In the genomic region with DNA sequence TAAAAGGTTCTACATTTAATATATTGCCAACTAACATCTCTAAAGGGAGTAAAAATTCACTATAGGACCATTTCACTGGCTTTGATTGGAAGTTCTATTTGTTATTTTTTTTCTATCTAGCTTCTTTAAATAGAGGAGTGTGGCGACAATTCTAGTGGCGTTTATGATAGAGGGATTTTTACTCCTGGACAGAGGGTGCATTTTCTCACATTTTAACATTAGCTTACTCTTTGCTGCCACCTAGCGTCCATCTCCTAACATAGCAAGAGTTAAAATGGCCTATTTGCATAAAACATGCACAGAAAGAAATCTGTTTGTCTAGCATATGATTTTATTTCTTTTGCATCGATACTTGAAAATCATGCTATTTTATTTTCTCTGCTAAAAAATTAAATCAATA, we compare ENCODE assay signal across 10 mouse cellular contexts.
DNase-seq lines count a peak whose midpoint lies in the region; ATAC-seq and TF ChIP-seq lines count a peak whose summit lies in the region.
"Had no signal": no experiment of that assay in that cellular context is flagged by ENCODE, and none has a peak within 500 bp of the region (broad histone marks: within the 10 kb centered on the region; RNA-seq: fewer than 3 reads in every experiment).

No protein-coding gene starts in this region.

- TF ChIP-seq EP300 in CH12.LX (IDR thresholded peaks at IDR 0.05; ENCODE audit: low read length): no peak

- in situ Hi-C loops in CH12.LX (cut with MboI; ENCODE audit: low pct_ligation_motif_present, low pct_unique_long_range_greater_than_20kb, low sequenced_read_pairs): no loop called here

- H3K4me1 ChIP-seq in kidney, postnatal 0 days (replicated peaks; ENCODE audit: insufficient read depth, low read length): no peaks in the 10 kb centered on the region
- no peaks in the 10 kb centered on the region for H3K4me1 ChIP-seq in CH12.LX (ENCODE audit: control insufficient read depth in 1 of 2, insufficient read depth in 2 of 2)
- no peaks in the 10 kb centered on the region; the same call in 1 of the 2 replicates for H3K4me1 ChIP-seq in forebrain, embryonic 12.5 days
- H3K4me1 ChIP-seq: embryonic facial prominence, embryonic 13.5 days; limb, embryonic 15.5 days had no signal

- no peak overlapping the region for H3K27ac ChIP-seq in kidney, postnatal 0 days
- H3K27ac ChIP-seq in CH12.LX (ENCODE audit: insufficient read depth, low read depth): no peak overlapping the region
- H3K27ac ChIP-seq in forebrain, embryonic 12.5 days: no peak overlapping the region
- H3K27ac ChIP-seq: embryonic facial prominence, embryonic 13.5 days; limb, embryonic 15.5 days had no signal

- no peak for TF ChIP-seq POLR2A in CH12.LX (IDR thresholded peaks at IDR 0.05; ENCODE audit: low read depth, low read length)

- no peak overlapping the region for H3K4me2 ChIP-seq in kidney, postnatal 0 days (ENCODE audit: low read length)
- H3K4me2 ChIP-seq in CH12.LX (ENCODE audit: insufficient read depth, low read depth, poor library complexity, severe bottlenecking): no peak overlapping the region
- H3K4me2 ChIP-seq in forebrain, embryonic 12.5 days: no peak overlapping the region
- H3K4me2 ChIP-seq: embryonic facial prominence, embryonic 13.5 days; limb, embryonic 15.5 days had no signal

- WGBS in kidney, postnatal 0 days: 2% methylated on average over 4 of the region's 4 CpGs
- WGBS in forebrain, embryonic 12.5 days: 4% methylated on average over 4 of the region's 4 CpGs

- no peaks in the 10 kb centered on the region for H3K36me3 ChIP-seq in kidney, postnatal 0 days (ENCODE audit: insufficient read depth, low read length)
- H3K36me3 ChIP-seq in CH12.LX (replicated peaks in 1 of 2; ENCODE audit: control insufficient read depth in 1 of 2, insufficient read depth in 1 of 2, low read length in 1 of 2): no peaks in the 10 kb centered on the region
- H3K36me3 ChIP-seq in forebrain, embryonic 12.5 days (replicated peaks): no peaks in the 10 kb centered on the region
- H3K36me3 ChIP-seq: embryonic facial prominence, embryonic 13.5 days; limb, embryonic 15.5 days had no signal

- H3K27me3 ChIP-seq in kidney, postnatal 0 days (ENCODE audit: insufficient read depth, low read length): no peaks in the 10 kb centered on the region
- H3K27me3 ChIP-seq in CH12.LX (replicated peaks): no peaks in the 10 kb centered on the region
- H3K27me3 ChIP-seq in forebrain, embryonic 12.5 days: no peaks in the 10 kb centered on the region
- H3K27me3 ChIP-seq: embryonic facial prominence, embryonic 13.5 days; limb, embryonic 15.5 days had no signal

- H3K79me2 ChIP-seq in CH12.LX (replicated peaks; ENCODE audit: control insufficient read depth, extremely low read depth, insufficient read depth, poor library complexity, severe bottlenecking): no peaks in the 10 kb centered on the region

- no peak for ATAC-seq in kidney, postnatal 0 days (replicated peaks; ENCODE audit: low FRiP score, low read depth)
- ATAC-seq in forebrain, embryonic 12.5 days (ENCODE audit: low FRiP score): peak; percentile 48; the same call in 1 of the 2 replicates

- peak; percentile 86 for TF ChIP-seq RAD21 in CH12.LX (IDR thresholded peaks at IDR 0.05; ENCODE audit: low read depth, low read length)

- no peak overlapping the region for H3K9ac ChIP-seq in kidney, postnatal 0 days (ENCODE audit: low read depth, low read length)
- H3K9ac ChIP-seq in CH12.LX (ENCODE audit: insufficient read depth, low read depth): no peak overlapping the region
- no peak overlapping the region for H3K9ac ChIP-seq in forebrain, embryonic 12.5 days
- H3K9ac ChIP-seq: embryonic facial prominence, embryonic 13.5 days; limb, embryonic 15.5 days had no signal

- no peak overlapping the region for H3K4me3 ChIP-seq in kidney, postnatal 0 days (replicated peaks; ENCODE audit: low read depth, low read length)
- no peak overlapping the region for H3K4me3 ChIP-seq in CH12.LX (replicated peaks in 1 of 3; ENCODE audit: low read depth in 2 of 3, low read length in 2 of 3, poor library complexity in 1 of 3)
- H3K4me3 ChIP-seq in forebrain, embryonic 12.5 days (replicated peaks): no peak overlapping the region
- H3K4me3 ChIP-seq: embryonic facial prominence, embryonic 13.5 days; limb, embryonic 15.5 days had no signal

- DNase-seq in kidney, postnatal 0 days (ENCODE audit: low spot score): peak; percentile 79
- no peak for DNase-seq in kidney, adult 11 months
- peak; percentile 51 for DNase-seq in CH12.LX (ENCODE audit: extremely low read depth)
- DNase-seq in adipocyte (ENCODE audit: low spot score): peak; percentile 65
- DNase-seq in lung, postnatal 10 days: peak; percentile 22
- peak; percentile 47 for DNase-seq in testis, postnatal 10 days (ENCODE audit: low spot score)
- no peak for DNase-seq in urinary bladder, postnatal 14 days (ENCODE audit: low spot score)

- no peaks in the 10 kb centered on the region for H3K9me3 ChIP-seq in kidney, postnatal 0 days (replicated peaks; ENCODE audit: low read length)
- no peaks in the 10 kb centered on the region for H3K9me3 ChIP-seq in CH12.LX (replicated peaks; ENCODE audit: low read length)
- H3K9me3 ChIP-seq in forebrain, embryonic 12.5 days: no peaks in the 10 kb centered on the region
- H3K9me3 ChIP-seq: embryonic facial prominence, embryonic 13.5 days; limb, embryonic 15.5 days had no signal

- dilution Hi-C loops in CH12.LX (cut with MboI; ENCODE audit: extremely low pct_ligation_motif_present, extremely low pct_unique_long_range_greater_than_20kb, low sequenced_read_pairs): no loop called here

- TF ChIP-seq CTCF in kidney, postnatal 0 days (IDR thresholded peaks at IDR 0.05; ENCODE audit: low read depth): peak; percentile 89
- peak; percentile 49 to 79 for TF ChIP-seq CTCF in CH12.LX (conservative IDR thresholded peaks at IDR 0.05 in 1 of 2, IDR thresholded peaks at IDR 0.05 in 1 of 2; ENCODE audit: low read depth in 2 of 2, low read length in 2 of 2)

TF ChIP-seq in CH12.LX, 34 proteins besides CTCF, POLR2A, EP300 and RAD21:
- TF ChIP-seq SMC3 (IDR thresholded peaks at IDR 0.05; ENCODE audit: low read depth, low read length) (peak; percentile 43), HCFC1 (IDR thresholded peaks at IDR 0.05; ENCODE audit: low read depth, low read length) (no peak)
TF ChIP-seq in CH12.LX: peak in this region for 1.

Comparison
In these comparisons a context has a peak if more than half of its experiments do, and no peak if none do; other contexts are left out.
1. DNase-seq: peak in kidney, postnatal 0 days (single experiment), CH12.LX (single experiment), adipocyte (single experiment), lung, postnatal 10 days (single experiment) and testis, postnatal 10 days (single experiment); none in kidney, adult 11 months (single experiment) and urinary bladder, postnatal 14 days (single experiment).